Mouse (Mus musculus) kidney, adult 2 months (tissue): ENCODE results near the gene Nhp2. TPM values are rescaled to one million over a fixed set of nuclear protein-coding genes. Genes with fewer than 3 reads are reported as not detected.
"Not testable (repeated sequence)": the region's sequence is repeated elsewhere in the genome, so short reads cannot be mapped to it uniquely, and the experiment has no call there.

Source experiments
- DNase-seq: peaks from one replicate; pipeline ENCODE4 v3.0.0; 2021
- H3K27ac ChIP-seq: fragments of 200-500 bp; 2 replicates; pipeline ENCODE4 v1.5.1; 2012; ENCODE audit warnings: low read depth, low read length, control low read depth, inconsistent platforms; ENCODE audit not compliant: insufficient read depth
- H3K27me3 ChIP-seq: fragments of 200-500 bp; replicated peaks from 2 replicates; pipeline ENCODE4 v1.6.1; 2012; ENCODE audit warnings: mild to moderate bottlenecking, moderate library complexity, low read length, inconsistent platforms; ENCODE audit not compliant: control insufficient read depth, insufficient read depth
- H3K36me3 ChIP-seq: fragments of 200-500 bp; 2 replicates; pipeline ENCODE4 v1.6.1; 2012; ENCODE audit warnings: mild to moderate bottlenecking, moderate library complexity, low read length, inconsistent platforms; ENCODE audit not compliant: control insufficient read depth, insufficient read depth
- H3K4me1 ChIP-seq: fragments of 200-500 bp; 2 replicates; pipeline ENCODE4 v1.6.1; 2011; ENCODE audit warnings: low read length; ENCODE audit not compliant: control insufficient read depth, insufficient read depth
- H3K4me3 ChIP-seq: fragments of 200-500 bp; 2 replicates; pipeline ENCODE4 v1.5.1; 2011; ENCODE audit warnings: mild to moderate bottlenecking, low read depth, low read length, control low read depth; ENCODE audit not compliant: insufficient read depth
- CTCF ChIP-seq: fragments of 200-500 bp; conservative IDR thresholded peaks from 2 replicates; pipeline ENCODE4 v1.5.1; 2011; ENCODE audit warnings: low read depth, mild to moderate bottlenecking, control low read depth, low read length, moderate library complexity, mixed read lengths; ENCODE audit not compliant: insufficient read depth, insufficient read length
- POLR2A ChIP-seq: fragments of 200-500 bp; IDR thresholded peaks from one replicate; pipeline ENCODE4 v1.6.1; 2011; ENCODE audit warnings: low read depth, low read length, control low read depth
- whole genome bisulfite sequencing: fragments of 180-500 bp; shearing (Covaris S2); methylation state at CpG from one replicate; pipeline ENCODE4 v1.1.7; 2018; 5-methylcytosine and 5-hydroxymethylcytosine counted together
- polyA plus RNA-seq: library from polyadenylated mRNA; depleted of rRNA; stranded (reverse); fragments of >200 nt; gene quantifications from 2 replicates; pipeline ENCODE4 v1.2.3, GENCODE M21; 2012

Nhp2 gene
- polyA plus RNA-seq, 1 experiment: 49.8 TPM

GRCm38 (mm10) chr11:51629651-51630314, 10.2 kb downstream of the Nhp2 start:
- H3K4me3 ChIP-seq: no peak overlapping the region
- no peak for DNase-seq
- 77% methylated on average over 15 of the region's 15 CpGs for WGBS
- H3K27ac ChIP-seq: no peak overlapping the region
- H3K36me3 ChIP-seq: peaks cover 6% of the 10 kb centered on the region; the same call in 1 of the 2 replicates
- no peak for TF ChIP-seq CTCF
- no peak for TF ChIP-seq POLR2A
- peaks cover 28% of the 10 kb centered on the region for H3K4me1 ChIP-seq
- H3K27me3 ChIP-seq: no peaks in the 10 kb centered on the region

- H3K4me1 ChIP-seq: peaks cover 30% of the 10 kb centered on the region
- no peaks in the 10 kb centered on the region for H3K27me3 ChIP-seq
- H3K4me3 ChIP-seq: no peak overlapping the region
- peak; percentile 56 for DNase-seq
- WGBS: 34% methylated on average over 6 of the region's 6 CpGs
- H3K36me3 ChIP-seq: peaks cover 3% of the 10 kb centered on the region; the same call in 1 of the 2 replicates
- no peak for TF ChIP-seq POLR2A
- no peak for TF ChIP-seq CTCF
- H3K27ac ChIP-seq: peak overlapping the region; percentile 87
These were observed 12.7 kb downstream of the Nhp2 start for GRCm38 (mm10) chr11:51632130-51632753.

GRCm38 (mm10) chr11:51633200-51633599, 13.7 kb downstream of the Nhp2 start:
- H3K4me3 ChIP-seq, H3K27ac ChIP-seq, H3K36me3 ChIP-seq, DNase-seq, H3K27me3 ChIP-seq: not testable (repeated sequence)
- 94% methylated on average over 7 of the region's 7 CpGs for WGBS
- H3K4me1 ChIP-seq: peaks cover 30% of the 10 kb centered on the region

- Histone ChIP-seq H3K27ac (0 out of 2 replicates have a peak overlapping the region, but pooled peaks have one; percentile 10), H3K4me1 (peaks cover 30% of the 10 kb centered on the region), H3K27me3 (no peaks in the 10 kb centered on the region), H3K36me3 (peaks cover 3% of the 10 kb centered on the region; the same call in 1 of the 2 replicates), H3K4me3 (no peak overlapping the region)
- TF ChIP-seq POLR2A: no peak
- TF ChIP-seq CTCF: no peak
- WGBS: 85% methylated on average over 3 of the region's 3 CpGs
- no peak for DNase-seq
These were observed 14.2 kb downstream of the Nhp2 start for GRCm38 (mm10) chr11:51633721-51634120.

- no peak for TF ChIP-seq CTCF
- no peak for TF ChIP-seq POLR2A
- 6% methylated on average over 6 of the region's 6 CpGs for WGBS
- Histone ChIP-seq H3K36me3 (no peaks in the 10 kb centered on the region), H3K27ac (peak overlapping the region; percentile 71), H3K4me3 (peak overlapping the region; percentile 59), H3K4me1 (peaks cover 30% of the 10 kb centered on the region), H3K27me3 (no peaks in the 10 kb centered on the region)
- DNase-seq: no peak
These were observed 15.6 kb downstream of the Nhp2 start for GRCm38 (mm10) chr11:51635127-51635524.

- Histone ChIP-seq H3K36me3 (no peaks in the 10 kb centered on the region), H3K4me1 (peaks cover 30% of the 10 kb centered on the region), H3K27ac (peak within 1 kb of the TSS; percentile 71), H3K4me3 (peak within 1 kb of the TSS; percentile 59), H3K27me3 (no peaks in the 10 kb centered on the region)
- DNase-seq: peak; percentile 95
- WGBS: under 1% methylated on average over 61 of the region's 61 CpGs
- no peak for TF ChIP-seq CTCF
- no peak for TF ChIP-seq POLR2A
These were observed 16.2 kb downstream of the Nhp2 start, which contains the start of gene Rmnd5b for GRCm38 (mm10) chr11:51635525-51636322. Gene Rmnd5b, minus strand, starts transcription at chr11:51635896.

- no peaks in the 10 kb centered on the region for H3K36me3 ChIP-seq
- peaks cover 24% of the 10 kb centered on the region for H3K4me1 ChIP-seq
- DNase-seq: peak; percentile 79
These were observed 16.8 kb downstream of the Nhp2 start for GRCm38 (mm10) chr11:51636323-51636684.

More at GRCm38 (mm10) chr11:51636323-51636684, 16.8 kb downstream of the Nhp2 start:
- TF ChIP-seq CTCF (peak; percentile 65), POLR2A (no peak)
- Histone ChIP-seq H3K27ac (peak overlapping the region; percentile 71), H3K4me3 (peak overlapping the region; percentile 59), H3K27me3 (no peaks in the 10 kb centered on the region)
- WGBS: 5% methylated on average over 6 of the region's 6 CpGs
